Mouse (Mus musculus) embryo, embryonic 9.5 days (tissue): ENCODE measurements at regions not wholly inside any gene's neighbourhood (a gene's known extent, or its start where the extent isn't known, plus 50 kb on each side); places are given as distances from the start of the nearest gene placed in this dataset.

Experiments used
- DNase-seq: peaks from one replicate; pipeline ENCODE4 v3.0.0-alpha.2; 2017; ENCODE audit errors: extremely low spot score

GRCm38 (mm10) chr4:8956312-8957022 lies 717.6 kb upstream of the Car8 start:
- DNase-seq = no peak

DNA sequence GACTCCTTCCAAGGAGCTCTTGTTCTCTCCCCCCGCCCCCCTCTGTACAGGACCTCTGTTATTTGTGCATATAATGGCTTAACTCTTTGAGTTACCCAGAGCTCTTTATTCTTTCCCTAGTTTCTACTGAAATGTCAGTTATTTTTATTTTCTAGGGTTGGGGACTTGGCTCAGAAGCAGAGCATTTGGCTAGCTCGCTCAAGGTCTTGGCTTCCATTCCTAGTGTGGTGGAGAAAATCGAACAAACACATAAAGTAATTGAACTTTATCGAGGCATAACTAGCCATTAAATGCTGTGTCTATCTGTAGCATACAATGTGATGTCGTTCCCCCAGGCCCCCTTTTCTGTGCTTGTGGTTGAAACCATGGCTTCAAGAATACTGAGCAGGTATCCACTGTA lies 716.5 kb upstream of the Car8 start:
- DNase-seq = no peak

GRCm38 (mm10) chr4:8954356-8954914 lies 715.6 kb upstream of the Car8 start:
- peak; percentile 33 for DNase-seq

GRCm38 (mm10) chr4:8953181-8953580 lies 714.3 kb upstream of the Car8 start:
- DNase-seq = no peak

- DNase-seq = no peak
These were observed 711.1 kb upstream of the Car8 start for GRCm38 (mm10) chr4:8949951-8950350.

GRCm38 (mm10) chr4:8949537-8949936 lies 710.7 kb upstream of the Car8 start:
- DNase-seq = no peak

GRCm38 (mm10) chr4:8945116-8945515 lies 706.3 kb upstream of the Car8 start:
- no peak for DNase-seq

DNA sequence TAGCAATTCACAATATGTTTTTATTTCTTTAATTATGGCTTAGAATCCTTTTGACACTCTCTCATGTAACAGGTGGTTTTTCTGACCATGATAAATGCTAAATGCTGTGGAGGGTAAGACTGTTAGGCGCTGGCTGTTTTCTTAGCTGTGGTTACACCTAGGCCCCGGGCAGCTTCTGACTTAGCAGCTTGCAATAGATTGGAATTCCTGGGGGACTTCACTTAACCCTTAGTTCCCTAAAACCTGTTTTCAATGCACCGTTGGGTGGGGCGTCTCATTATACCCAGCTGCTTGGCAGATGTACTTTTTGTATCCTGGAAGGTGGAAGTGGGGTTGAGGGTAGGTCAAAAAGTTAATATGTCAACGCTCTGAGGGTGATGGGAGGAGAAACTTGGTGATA lies 704.2 kb upstream of the Car8 start:
- no peak for DNase-seq

DNA sequence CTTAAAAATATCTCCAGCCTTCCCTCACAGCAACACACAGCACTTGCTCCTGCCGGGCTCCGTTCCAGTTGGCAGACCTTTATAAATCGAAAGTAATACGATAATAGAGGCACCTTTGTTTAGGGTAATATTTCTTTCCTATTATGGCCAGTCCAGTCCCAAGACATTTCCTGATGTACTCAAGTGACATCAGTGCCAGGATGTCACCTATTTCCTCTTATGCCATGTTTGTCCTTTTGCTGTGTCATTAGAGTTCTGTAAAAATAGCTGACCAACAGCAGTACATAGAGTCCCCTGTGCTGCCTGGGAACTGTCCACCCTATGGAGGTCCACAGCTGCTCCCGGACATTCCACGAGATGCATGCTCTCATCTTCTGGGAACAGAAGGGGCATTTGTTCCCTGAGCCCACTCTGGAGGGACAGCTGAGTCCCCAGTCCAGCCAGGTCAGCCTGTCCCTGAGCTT lies 700.1 kb upstream of the Car8 start:
- no peak for DNase-seq

- no peak for DNase-seq
These were observed 697.1 kb upstream of the Car8 start for GRCm38 (mm10) chr4:8935899-8936298.

DNA sequence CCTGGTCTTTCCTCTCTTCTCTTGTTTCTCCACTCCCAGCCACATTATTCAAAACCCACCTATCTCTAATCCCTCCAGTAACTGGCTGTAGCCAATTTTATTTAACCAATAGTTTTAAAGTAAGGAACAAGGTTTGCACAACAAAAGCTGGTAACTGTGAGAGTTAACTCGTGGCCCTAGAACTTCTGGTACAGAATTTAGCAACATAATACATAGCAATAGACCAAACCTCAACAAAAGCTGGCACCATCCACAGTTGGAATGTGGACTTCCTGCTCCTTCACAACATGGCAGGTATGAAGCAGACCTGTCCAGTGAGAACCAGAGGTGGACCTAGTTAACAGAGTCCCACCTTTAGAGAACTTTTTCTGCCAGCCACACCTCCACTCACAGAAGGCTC lies 695.7 kb upstream of the Car8 start:
- no peak for DNase-seq

DNA sequence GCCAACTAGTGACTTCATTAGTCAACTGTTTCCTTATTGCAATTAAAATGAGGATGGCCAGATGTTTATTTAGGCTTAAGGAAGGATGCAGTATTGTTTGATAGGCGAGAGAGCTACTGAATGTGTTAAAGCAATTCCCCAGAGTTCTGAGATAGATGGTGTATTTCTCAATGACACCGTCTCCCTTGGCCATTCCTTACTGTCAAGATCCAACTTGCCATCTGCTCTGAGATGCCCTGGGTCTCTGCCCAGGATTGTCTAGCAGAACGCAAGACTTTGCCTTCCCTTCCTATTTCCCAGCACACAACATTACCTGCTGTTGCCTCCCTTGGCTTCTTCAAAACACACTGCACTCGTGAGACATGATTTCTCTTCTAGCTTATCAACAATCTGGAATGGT lies 690.5 kb upstream of the Car8 start:
- DNase-seq = no peak

GRCm38 (mm10) chr4:8928551-8929305 lies 689.9 kb upstream of the Car8 start:
- DNase-seq = no peak

DNA sequence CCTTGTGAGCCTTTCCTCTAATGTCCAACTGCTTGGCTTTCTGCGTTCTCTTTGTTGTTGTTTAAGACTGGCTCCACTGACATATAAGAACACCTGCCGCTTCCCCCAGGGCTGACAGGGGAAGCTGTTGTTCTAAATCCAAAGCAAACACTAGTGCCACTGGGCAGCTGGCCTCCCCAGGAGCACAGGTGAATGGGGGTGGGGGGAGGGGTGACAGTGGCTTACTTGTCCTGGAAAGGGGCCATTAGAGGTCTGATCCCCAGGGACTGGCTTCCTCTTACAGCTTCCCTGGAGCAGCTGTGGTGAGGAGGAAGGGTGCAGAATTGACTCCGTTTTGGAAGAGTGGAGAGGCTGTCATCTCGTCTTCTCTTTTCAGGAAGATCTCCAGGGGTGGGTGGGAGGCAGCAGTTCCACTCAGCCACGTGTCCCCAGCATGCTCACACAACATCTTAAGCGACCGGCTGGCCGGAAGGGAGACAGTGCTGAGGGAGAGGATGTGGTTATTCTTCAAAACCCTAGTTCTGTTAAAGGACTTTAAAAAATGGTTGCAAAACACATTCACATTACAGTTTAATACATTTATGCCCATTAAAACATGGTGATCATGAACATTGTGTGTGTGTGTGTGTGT lies 688.5 kb upstream of the Car8 start:
- no peak for DNase-seq

DNA sequence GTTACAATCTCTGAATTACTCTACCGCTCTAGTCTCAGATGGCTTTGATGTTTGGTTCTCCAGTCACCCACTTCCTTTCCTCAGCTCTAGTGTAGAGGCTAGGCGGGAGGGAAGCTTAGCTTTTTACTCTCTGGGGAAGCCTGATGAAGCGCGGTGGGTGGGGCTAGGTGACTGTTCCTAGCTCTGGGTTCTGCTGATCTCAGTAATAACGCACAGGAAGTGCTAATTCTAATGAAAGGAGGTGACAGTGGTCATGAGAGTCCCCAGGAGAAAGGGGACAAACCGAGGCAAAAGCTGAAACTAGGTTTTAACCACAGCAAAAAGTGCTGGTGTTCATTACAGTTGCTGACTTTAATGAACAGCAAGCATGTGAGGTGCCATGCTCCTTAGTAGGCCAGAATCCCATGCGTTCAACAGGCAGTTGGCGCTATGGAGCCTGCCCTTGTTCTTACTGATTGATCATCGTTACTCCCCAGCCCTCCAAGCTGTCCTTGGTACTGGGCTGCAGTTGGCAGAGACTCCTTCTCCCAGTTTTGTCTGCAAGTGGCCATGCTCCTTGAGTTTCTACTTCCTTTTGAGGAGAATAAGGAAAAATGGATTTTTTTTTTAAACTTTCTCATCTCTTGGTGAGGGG lies 687.9 kb upstream of the Car8 start:
- no peak for DNase-seq

- no peak for DNase-seq
These were observed 684.0 kb upstream of the Car8 start for GRCm38 (mm10) chr4:8922695-8923363.

- peak; percentile 57 for DNase-seq
These were observed 682.9 kb upstream of the Car8 start for GRCm38 (mm10) chr4:8921477-8922385.

DNA sequence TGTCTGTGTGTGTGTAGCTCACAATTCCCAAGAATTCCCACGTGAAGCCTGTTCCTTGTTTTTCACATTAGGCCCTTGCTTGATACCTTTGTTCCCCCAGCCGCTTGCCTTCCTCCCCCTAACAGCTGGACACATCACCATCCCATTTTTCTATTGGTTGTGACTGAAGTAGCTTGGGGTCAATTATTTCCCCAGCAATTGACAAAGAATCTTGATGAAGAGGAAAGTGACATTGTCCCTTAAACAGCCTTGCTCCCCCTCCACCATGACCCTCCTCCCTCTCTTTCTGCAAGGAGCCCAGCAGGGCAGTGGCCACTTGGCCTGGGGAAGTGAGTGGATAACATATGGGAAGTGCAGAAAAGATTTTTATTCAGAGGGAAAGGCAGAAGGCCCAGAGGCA lies 681.5 kb upstream of the Car8 start:
- DNase-seq = peak; percentile 51

DNA sequence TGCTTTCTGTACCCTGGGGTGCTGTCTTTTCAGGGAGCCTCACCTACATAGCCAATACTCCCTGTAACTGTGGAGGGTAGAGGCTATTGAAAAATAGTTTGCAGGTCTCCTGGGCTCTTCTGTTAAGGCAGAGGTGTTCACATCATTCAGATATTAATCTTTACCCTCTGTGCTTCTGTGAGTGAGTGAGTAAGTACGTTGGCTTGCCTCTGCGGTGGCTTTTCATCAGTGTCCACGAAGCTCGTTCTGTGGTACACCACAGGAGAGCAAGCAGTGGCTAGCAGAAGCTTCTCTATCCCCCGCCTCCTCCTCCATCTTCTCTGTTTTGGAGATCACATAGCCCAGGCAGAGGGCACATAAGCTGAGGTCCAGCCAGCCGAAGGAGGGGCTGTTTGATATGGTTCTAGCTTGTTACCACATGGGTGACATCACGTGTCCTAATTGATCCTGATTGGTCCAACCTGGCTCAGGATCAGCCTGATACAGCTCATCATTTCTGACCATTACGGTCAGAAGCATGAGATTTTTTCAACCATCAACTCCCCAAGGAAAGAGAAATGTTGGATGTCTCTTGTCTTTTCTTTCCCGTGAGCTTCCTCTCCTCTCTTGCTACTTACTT lies 680.6 kb upstream of the Car8 start:
- no peak for DNase-seq
